Mouse (Mus musculus): ENCODE results near the gene Gopc.
"Not testable (repeated sequence)": the region's sequence is repeated elsewhere in the genome, so short reads cannot be mapped to it uniquely, and the experiment has no call there.

Gene Gopc

DNA sequence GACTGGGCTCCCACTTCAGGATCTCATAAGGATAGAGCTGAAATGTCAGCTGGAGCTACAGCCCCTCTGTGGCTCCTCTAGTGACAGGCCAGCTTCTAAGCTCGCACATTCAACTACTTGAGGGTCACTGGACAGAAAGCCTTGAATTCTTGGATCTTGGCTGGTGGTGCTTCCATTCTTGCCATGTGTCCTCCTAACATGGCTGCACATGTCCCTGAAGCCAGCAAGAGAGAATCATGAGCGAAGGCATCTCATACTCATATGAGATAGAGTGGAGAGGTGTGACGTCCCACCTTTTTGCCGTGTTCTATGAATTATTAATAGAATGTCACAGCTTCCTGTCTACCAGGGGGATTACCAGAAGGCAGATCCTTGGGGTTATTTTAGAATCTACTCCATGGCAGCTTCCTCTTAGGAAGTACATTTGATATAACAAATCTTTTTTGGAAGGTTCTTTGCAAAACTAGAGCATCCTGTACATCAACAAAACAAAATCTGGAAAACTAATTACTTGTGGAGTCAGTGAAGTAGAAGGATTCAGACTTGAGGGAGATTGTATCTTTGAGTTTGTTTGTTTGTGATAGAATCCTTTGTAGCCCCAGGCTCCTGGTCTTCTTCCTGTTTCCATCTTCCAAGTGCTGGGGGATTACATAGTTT, 87.9 kb downstream of the Gopc start:
- no peak for DNase-seq

DNA sequence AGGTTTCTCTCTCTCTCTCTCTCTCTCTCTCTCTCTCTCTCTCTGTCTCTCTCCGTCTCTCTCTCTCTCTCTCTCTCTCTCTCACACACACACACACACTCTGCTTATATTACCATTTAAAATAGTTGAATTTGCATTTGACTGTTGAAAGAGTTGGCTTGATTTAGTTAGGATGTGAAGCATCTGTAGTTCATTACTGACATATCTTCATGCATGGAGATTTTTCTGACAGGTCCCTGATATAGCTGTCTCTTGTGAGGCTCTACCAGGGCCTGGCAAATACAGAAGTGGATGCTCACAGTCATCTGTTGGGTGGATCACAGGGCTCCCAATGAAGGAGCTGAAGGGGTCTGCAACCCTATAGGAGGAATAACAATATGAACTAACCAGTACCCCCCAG, 89.5 kb downstream of the Gopc start:
- not testable (repeated sequence) for DNase-seq

DNA sequence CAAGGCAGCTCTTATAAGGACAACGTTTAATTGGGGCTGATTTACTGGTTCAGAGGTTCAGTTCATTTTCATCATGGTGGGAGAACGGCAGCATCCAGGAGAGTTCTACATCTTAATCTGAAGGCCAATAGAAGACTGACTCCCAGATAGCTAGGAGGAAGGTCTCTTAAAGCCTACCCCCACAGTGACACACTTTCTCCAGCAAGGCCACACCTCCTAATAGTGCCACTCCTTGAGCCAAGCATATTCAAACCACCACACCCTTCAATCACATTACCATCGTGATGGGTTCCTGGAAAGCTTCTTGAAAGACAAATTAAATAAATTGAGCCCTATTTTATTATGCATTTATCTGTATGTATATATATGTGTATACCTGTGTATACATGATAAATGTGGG, 92.7 kb downstream of the Gopc start:
- DNase-seq: no peak

DNA sequence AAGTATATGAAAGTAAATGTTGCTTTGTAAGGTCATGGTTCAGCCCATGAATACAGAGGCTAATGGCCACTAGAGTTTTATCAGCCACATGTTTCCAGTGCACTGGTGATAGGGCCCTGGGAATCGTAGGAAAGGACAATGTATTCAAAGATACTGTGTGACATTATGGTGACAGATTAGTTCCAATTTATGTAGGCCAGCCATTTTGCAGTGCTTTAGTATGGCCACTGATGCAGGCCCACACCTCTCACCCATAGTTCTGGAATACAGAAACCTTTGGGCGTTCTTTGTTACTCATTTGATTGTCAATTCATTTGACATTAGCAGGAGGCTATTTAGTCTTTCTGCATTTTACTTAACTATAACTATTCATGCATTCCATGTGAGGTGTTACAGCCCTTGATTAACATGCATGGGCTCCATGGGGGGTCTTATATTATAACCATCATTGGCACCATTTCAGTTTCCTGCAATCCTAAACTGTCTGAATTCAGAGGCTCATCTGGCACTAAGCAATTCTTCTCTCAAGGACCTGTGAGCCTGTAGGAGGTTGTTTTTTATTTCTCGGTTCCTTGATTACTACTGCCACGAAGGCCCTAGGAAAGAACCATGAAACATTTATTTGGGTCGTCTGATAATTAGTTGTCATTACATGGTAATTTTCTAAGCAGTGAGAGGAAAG, 93.9 kb downstream of the Gopc start:
- no peak for DNase-seq

All from lung, postnatal 4 days (tissue).